Mouse (Mus musculus) spleen, postnatal 36 days (tissue): ENCODE results near the gene Mrpl3.
"Not testable (repeated sequence)": the region's sequence is repeated elsewhere in the genome, so short reads cannot be mapped to it uniquely, and the experiment has no call there.

Source experiments
- DNase-seq, 2 experiments: peaks; one replicate each; pipeline ENCODE4 v3.0.0; 2022; ENCODE audit warnings: low spot score in 2 of 2, mixed read lengths in 1 of 2

Mrpl3 gene

DNA sequence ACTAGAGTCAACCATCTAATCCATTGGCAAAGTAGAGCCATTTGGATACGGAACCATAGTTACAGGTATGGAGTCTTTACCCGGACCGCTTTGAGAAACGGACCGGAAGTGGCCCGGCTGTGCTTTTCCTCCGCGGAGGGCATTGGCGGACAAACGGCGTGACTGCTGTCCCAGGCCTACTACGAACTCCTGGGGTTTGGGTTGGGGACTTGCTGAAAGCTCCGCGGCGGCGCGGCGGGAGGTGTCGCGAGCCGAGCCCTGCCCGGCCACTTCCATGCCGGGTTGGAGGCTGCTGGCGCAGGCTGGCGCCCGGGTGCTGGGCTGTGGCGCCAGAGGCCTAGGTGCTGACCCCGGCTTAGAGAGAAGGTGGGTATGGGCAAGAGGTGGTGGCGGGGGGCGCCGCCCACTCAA is at the start of gene Mrpl3:
Gene Mrpl3 (plus strand): TSS at position 93 of the 411 bp plus-strand sequence.
- DNase-seq: peak; percentile 57 to 69

DNA sequence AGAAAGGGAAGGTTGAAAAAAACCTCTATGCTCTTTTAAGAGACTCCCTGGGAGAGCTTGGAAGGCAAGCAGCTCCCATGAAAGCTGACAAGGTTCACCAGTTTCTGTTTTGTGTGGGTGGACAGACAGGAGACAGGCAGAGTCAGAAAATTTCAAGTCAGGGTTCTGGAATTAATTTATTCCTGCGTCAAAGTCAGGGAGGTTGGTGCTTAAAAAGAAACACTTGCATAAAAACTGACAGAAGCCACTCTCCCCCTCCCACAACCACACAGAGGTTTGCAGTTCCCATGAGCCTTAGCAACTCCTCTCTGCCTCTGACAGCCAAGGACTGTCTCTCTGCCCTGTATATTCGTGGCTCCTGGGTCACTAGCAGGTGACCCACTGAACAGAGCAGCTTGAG is 42.3 kb upstream of the Mrpl3 start:
- DNase-seq: no peak

DNA sequence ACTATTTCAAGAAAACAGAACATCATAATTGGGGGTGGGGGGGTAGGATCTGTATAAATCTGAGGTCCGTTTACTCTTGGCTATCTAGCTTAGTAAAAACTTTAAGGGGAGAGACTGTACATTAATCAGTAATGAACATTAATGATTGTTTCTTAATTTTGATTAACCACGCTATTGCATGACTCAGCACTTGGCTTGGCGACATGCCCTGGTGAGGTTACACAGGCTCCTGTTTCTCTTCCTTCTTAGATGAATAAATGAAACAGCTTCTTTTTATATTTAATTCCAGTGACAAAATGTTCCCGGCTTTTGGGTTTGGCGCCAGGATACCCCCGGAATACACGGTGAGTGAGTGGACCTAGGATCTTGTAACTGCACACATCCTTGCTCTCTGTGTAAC is 34.9 kb upstream of the Mrpl3 start:
- no peak for DNase-seq

DNA sequence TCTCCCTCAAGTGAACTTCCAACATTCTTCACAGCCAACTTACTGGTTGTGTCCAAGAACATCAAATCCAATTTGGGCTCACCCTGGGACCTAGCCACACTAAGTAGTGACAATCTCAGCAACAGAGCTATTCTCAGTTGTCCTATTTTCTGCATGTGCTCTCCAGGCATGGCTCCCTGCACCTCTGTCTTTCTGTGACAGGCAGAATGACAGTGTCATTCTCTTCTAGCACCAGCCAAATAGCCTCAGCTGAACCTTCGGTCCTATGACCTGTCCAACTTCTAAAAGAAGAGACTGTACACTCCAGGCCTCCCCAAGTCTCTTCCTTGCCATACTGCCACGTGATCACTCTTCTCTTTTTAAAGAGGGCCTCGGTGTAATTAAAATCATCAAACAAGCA is 24.7 kb upstream of the Mrpl3 start:
- DNase-seq: no peak

DNA sequence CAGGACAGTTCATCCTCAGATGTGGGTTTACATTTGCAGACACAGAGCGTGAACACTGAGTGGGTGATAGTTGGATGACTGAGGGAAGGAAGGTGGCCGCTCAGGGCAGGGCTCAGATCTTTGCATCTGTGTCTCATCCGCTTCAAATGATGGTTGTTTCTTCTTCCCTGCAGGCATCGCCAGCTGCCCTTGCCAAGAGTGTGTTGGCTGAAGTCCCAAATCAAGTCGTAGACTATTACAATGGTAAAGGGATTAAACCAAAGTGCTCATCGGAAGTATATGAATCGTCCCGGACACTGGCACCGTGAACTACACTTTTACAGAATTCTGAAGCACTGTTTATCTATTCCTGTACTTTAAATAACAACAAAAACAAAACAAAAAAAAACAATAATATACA is 20.5 kb upstream of the Mrpl3 start:
- DNase-seq: no peak

DNA sequence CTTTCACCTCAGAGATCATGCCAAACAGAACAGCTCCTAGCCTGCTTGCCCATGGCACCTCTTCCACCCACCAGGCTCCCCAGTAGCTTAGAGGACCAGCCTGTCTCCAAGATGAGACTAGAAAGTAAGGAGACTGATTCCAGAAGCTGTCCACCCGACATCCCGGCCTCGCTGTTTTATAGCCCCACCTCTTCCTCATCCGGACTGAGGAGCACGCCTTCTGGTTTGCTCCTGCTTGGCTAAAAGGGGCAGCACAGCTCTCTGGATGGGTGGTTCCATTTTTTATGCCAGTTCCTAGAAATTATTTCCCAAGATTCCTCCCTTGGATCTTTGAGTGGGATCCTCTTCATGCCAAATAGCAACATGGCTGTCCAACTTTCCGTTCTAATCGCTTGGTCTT is 19.4 kb upstream of the Mrpl3 start:
- no peak for DNase-seq

DNA sequence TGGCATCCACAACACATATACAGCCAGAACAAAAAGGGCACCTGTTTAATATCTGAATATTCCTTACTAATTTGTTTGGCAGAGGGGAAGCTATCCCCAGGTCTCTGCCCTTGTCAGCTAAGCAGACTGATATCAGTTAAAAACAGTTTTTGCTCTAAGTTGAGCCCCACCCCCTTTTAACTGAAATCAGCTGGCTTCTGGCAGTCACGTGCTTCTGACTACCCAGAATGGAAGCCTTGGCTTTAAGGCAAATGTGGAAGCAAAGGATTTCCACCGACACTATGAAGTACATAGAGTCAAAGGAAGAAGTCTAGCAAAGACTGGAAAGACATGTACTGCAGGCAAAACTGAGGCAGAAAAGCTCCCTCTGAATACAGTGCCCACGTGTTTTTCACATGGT is 15.2 kb upstream of the Mrpl3 start:
- no peak for DNase-seq

DNA sequence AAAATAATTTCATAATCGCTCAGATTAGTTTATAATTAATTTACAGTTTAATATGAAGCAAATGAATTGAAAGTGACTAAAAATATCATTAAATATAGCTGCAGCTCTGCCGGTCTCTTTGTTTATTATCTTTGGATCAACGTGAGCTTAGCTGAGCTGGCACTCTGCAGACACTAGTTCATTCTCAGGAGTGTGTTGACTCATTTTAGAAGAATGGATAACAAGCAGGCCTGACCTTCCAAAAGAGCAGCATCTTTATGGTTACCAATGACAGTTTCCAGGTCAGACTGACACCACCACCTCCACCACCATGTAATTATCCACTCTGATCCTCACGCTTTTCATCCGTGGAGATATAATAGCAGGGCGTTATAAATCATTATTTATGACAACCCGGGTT is 7.0 kb upstream of the Mrpl3 start:
- DNase-seq: no peak

DNA sequence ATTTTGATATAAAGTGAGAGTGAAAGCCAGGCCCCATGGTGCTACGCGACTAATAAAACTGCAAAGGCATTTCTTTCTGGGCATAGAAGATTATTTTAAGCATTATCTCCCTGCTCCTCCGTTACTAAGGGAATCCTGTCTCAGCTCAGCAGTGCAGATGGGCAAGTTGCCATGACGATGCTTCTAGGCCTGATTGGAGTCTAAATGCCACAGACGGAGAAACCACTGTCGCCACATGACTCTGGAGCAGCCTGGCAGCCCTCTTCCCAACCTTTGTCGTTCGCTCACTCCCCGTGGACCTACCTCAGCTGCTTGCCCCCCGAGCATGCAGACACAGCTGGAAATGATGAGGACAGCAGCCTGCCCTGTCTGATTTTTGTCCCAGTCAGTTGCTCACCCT is 4.7 kb upstream of the Mrpl3 start:
- no peak for DNase-seq

DNA sequence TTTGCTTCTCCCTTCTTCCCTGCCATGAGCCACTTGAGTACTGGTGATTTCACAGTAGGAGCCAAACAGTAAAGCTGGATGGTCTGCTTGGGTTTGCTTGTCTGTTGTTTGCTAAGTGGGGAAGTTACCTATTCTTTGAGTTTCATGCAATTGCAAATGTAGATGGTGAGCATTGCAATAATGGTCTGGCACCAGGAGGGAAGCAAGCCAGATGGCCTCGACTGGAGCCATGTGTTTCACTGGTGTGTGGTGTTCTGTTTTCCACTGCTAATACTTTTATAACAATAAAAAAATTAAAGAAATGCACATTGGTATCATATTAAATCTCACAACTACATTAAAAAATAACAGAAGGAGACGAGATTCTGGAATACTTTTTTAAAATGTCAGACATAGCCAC is 3.4 kb upstream of the Mrpl3 start:
- DNase-seq: no peak

DNA sequence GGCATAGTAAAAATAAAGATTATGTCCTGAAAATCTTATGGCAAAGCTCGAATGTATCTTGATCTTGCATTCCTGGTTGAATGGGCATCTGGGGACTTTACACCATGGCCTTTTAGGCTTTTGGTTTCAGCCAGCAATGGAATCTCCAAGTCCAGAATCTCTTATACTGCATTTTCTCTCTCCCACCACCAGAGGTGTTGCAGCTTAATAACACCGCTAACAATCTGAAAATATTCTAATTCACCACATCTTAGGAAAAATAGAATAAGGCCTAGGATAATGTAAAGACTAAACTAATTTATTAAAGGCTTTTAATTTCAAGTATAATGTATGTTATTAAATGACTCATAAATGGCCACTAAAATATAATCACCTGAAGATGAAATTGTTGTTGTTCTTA is 2.8 kb upstream of the Mrpl3 start:
- DNase-seq: no peak

DNA sequence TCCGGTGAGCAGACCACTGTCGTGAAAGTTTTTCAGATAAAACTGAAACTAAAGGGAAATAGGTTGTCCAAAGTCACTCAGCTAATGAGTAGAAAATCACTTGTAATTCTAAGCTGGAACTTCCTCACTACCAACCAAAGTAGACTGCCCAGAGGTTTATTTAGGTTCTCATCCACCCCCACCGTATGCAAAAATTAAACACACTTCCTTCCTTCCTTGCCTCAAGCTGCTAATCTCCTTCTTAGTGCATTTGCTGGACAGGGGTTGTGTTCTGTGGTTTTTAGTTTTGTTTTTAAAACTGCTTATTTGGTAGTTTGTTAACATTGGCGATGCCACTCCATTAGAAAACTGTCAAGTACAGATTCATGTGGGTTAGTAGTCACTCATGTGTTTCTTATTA is 773 bp downstream of the Mrpl3 start:
- DNase-seq: no peak

DNA sequence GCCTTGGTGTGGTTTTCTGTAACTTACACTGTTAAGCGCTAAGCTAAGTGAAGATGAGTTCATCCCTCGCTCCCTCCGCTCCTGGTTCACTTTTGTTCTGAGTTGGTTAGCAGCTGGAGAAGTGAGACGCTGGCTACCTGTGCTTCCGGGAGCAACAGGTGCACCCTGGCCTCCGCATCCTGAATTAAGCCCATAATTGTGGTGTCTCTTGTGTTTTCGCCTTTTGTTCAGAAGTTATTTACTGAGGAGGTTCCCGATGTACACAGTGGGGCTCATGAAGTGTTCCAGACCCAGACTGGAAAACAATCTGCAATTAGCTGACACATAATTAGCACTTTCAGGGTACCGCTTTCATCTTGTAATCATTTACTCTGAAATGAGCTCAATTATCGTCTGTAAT is 16.1 kb downstream of the Mrpl3 start:
- DNase-seq: no peak

DNA sequence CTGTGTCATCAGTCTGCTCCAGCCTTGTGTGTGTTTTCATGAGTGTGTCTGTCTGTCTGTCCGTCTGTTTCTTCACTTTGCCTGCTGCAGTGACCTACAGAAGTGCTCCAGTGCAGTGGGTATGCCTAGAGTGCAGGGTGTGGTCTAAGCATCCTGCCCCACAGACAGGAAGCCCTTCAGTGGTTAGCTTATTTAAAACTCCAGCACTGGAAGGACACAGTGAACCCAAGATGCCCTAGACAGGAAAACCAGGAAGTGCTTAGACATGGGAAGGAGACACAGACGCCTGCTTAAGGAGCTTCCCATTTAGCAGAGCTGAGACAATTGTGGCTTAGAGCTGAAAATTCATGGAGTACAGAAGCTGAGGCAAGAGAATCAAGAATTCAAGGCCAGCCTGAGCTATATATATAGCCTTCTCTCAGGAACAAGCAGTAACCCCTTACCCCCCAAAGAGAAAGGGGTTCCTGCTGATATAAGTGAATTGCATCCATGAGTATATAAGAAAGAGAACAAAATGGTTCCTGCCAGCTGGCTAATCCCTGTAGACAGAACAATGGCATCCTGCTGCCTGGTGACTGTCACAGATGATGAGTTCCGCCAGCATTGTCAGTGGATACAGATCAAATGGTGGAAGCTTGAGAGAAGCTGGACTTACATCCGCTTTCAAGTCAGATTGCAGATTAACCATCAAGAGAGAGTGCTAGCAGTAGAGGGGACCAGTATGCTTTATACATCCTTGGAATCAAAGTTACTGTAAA is 20.1 kb downstream of the Mrpl3 start:
- DNase-seq: no peak

DNA sequence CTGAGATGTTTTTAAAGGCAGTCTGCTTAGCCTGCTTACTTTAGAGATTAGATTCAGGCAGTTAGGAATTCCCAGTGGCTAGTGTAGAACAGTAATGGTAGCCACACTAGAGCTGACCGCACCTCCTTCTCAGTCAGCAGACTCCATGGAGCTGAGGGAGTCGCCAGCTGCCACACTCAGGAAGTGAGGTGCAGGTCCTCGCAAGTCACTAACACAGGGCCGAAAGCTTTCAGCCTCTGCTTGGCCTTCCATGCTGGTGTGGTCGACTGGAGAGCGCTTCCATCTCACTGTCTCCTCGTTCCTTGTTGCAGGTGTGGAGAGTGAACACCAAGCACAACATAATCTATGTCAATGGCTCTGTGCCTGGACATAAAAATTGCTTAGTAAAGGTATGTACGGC is 21.8 kb downstream of the Mrpl3 start:
- no peak for DNase-seq

DNA sequence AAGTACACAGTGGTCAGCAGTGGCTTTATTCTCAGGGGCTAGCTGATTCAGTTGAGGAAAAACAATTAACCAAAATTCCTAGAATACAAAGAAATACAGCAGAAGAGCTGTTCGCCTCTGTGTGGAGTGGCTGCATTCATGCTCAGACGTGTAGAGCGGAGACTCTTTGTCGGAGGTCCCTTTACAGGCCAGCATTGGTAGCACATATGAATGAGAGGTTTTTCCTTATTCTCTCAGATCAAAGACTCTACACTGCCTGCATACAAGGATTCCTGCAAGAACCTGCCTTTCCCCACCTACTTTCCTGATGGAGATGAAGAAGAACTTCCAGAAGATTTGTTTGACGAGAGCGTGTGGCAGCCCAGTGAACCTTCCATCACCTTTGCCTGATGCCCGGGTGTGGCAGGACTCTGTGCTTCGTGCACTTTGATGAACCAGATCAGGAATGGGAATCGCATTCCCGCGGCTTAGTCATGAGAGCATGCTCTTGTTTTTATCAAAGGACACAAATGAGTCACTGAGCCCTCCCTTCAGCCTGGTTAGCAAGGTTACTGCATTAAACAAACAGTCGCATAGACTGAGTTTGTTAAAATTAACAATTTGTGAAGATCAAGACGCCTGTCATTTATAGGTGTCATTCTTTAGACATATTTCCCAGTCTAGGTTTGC is 23.9 kb downstream of the Mrpl3 start:
- no peak for DNase-seq

DNA sequence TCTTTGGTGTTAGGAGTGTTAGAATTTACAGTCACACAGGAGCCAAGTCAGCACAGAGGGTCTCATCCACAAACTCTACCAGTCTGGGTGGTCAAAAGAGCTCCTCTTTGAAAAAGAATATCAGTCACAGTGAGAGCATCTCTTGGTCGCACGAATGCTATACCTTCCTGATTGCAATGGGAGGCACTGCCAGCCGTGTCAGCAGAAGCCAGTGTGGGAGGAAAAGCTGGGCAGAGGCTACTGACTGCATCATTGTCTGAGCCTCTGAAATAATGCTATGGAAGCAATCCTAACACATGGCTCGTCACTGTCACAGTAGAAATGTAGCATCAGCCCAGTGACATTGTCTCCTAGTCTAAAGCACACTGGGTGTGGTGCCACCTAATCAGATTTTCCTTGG is 25.4 kb downstream of the Mrpl3 start:
- DNase-seq: no peak

DNA sequence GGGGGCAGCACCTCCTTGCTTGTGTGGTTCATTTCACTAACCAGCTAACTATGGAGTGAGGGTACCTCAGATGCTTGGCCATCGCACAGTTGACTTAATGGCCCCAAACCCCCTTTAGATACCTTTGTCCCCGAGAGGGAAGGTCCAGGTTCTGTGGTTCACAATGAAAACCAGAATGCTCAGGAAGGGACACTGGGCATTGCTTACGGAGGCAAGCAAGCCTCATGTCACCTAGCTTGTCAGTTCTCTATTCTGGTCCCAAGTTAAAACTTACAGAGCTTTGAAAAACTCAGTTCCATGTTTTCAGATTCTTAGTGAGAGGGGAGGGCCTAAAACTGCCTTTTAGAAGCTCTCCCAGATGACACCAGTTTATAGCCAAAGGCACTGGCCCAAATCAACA is 27.2 kb downstream of the Mrpl3 start:
- DNase-seq: no peak

DNA sequence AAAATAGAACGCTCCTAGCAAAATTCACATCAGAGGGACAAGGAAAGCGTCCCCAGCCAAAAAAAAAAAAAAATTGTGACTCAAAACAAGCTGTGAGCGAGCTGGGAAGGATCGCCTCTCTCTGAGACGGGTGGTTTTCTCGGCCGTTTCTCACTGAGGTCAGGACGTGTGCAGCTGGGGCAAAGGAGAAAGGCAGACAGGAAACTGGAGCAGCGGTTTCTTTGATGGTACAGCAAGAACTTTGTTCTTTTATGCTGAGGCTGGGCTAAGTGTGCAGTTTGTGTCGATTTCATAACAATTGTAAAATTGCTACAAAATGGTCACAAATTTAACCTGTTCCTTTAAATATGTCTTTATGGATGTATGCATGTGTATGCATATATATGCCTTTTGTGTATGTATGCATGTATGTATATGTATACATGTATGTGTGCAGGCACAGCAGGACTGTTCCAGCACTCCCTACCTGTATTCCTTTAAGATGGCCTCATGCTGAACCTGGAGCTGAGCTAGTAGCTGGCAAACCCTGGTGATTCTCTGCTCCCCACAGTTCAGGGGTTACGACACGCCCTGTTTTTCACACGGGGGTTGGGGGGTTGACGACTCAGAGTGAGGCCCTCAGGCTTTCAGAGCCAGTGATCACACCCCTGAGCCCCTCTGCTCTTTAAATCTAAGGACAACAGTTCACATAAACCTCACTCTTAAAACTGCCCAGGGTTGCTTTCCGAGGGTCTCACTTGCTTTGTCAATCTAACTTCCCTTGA is 48.0 kb downstream of the Mrpl3 start:
- DNase-seq: peak; percentile 4 to 7

DNA sequence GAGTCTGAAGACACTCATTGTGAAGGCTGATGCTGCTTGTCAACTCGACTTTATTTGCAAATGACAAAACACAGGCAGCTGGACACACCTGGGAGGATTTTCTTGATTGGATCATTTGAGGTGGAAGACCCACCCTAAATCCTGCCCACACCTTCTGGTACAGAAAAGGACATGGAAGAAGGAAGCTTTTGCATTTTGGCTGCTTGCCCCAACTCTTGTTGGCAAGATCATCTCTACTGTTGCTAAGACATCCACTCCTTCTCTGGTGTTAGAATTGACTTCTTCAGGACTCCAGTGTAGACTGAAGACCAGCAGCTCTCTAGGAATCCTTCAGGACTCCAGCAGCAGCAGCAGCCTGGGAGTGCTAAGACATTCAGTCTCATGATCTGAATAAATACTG is 48.9 kb downstream of the Mrpl3 start:
- DNase-seq: no peak

DNA sequence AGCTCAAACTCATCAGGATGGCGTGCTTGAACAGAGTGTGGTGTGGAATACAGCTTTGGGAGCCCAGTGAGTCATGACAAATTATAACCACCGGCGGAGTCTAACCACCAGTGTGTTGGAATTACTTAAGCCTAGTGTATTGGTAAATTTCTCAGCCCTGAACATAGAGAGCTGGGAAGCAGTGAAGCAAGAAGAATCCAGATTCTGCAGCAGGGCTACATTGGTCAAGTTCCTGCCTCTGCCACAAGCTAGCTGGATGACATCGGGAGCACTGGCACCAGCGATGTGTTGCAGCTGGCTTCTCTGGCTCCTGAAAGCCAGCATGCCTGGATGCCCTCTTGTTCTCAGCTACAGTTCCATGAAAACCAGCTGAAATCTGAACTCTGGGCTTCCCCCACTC is 50.9 kb downstream of the Mrpl3 start:
- DNase-seq: no peak

DNA sequence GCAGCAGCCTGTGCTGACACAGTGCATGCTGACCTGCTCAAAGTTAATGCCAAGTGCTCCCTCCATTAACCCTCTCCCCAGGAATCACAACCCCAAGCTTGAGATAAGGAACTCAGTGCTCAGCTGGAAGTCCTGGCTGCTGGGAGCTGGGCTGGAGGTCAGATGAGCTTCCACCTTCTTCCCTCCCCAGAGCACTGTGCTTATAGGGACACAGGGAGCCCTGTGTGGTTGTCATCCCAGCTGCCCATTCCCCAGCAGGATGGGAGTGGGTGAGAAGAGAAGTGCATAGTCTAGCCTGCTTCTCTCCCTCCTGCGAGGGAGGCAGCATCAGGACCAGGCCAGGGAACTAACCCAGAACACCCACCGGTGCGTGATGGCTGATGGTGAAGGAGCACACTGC is 72.2 kb downstream of the Mrpl3 start:
- DNase-seq: not testable (repeated sequence)
